Mouse (Mus musculus) activated CD4-positive, CD25-positive, alpha-beta regulatory T cell, adult 4 months (primary cell): ENCODE results near the gene Olfr1348. TPM values are rescaled to one million over a fixed set of nuclear protein-coding genes. Genes with fewer than 3 reads are reported as not detected.
"Not testable (repeated sequence)": the region's sequence is repeated elsewhere in the genome, so short reads cannot be mapped to it uniquely, and the experiment has no call there.

ENCODE experiments used
- ATAC-seq: one replicate; pipeline ENCODE4 v1.8.0; 2017
- polyA plus RNA-seq, 2 experiments: library from polyadenylated mRNA; unstranded; fragments of 100-300 nt; shearing (Covaris generic); gene quantifications; one replicate each; pipeline ENCODE4 v1.2.1; 2017

The Olfr1348 gene
- polyA plus RNA-seq = under 1 TPM in 1 of 2 experiments, not detected in 1; 0.95 TPM

- ATAC-seq = no peak
Observed at GRCm38 (mm10) chr7:6508648-6509047, at the start of gene Olfr1348. TSS of gene Olfr1348 (minus strand) at chr7:6508748.

- ATAC-seq = no peak
Observed at GRCm38 (mm10) chr7:6526141-6526540, 17.6 kb upstream of the Olfr1348 start.

- no peak for ATAC-seq
Observed at GRCm38 (mm10) chr7:6525001-6525400, 16.5 kb upstream of the Olfr1348 start.

GRCm38 (mm10) chr7:6522850-6523249, 14.3 kb upstream of the Olfr1348 start, which contains the start of gene Olfr1349:
TSS of gene Olfr1349 (minus strand) at chr7:6522950.
- no peak for ATAC-seq

- ATAC-seq = no peak
Observed at GRCm38 (mm10) chr7:6521666-6522065, 13.1 kb upstream of the Olfr1348 start.

GRCm38 (mm10) chr7:6499655-6500054, 8.9 kb downstream of the Olfr1348 start, which contains the start of gene Olfr1347:
TSS of gene Olfr1347 (minus strand) at chr7:6499755.
- ATAC-seq = no peak

- ATAC-seq = no peak
Observed at GRCm38 (mm10) chr7:6486841-6487240, 21.7 kb downstream of the Olfr1348 start, which contains the start of gene Olfr5. TSS of gene Olfr5 (minus strand) at chr7:6486941.

GRCm38 (mm10) chr7:6477633-6478032, 30.9 kb downstream of the Olfr1348 start:
- ATAC-seq = not testable (repeated sequence)

- no peak for ATAC-seq
Observed at GRCm38 (mm10) chr7:6466951-6467350, 41.6 kb downstream of the Olfr1348 start, which contains the start of gene Olfr1346. TSS of gene Olfr1346 (plus strand) at chr7:6467101.

GRCm38 (mm10) chr7:6456399-6456798, 52.1 kb downstream of the Olfr1348 start:
- no peak for ATAC-seq

- no peak for ATAC-seq
Observed at GRCm38 (mm10) chr7:6455868-6456267, 52.7 kb downstream of the Olfr1348 start, which contains the start of gene Olfr1336. TSS of gene Olfr1336 (plus strand) at chr7:6456168.

Other genes with a start within 250 kb of the Olfr1348 start
- 1 to 10 TPM; 4.1 to 4.6 TPM for gene Zfp667, start 222.2 kb downstream of the Olfr1348 start, polyA plus RNA-seq
- 1 to 10 TPM in 1 of 2 experiments, not detected in 1; 1.1 TPM for gene Zfp583, start 177.5 kb downstream of the Olfr1348 start, polyA plus RNA-seq
- under 1 TPM; 0.24 to 0.31 TPM for gene Gm3854, start 165.0 kb downstream of the Olfr1348 start, polyA plus RNA-seq
- gene Zfp78, start 145.5 kb downstream of the Olfr1348 start, polyA plus RNA-seq = 1 to 10 TPM; 1.8 to 2.4 TPM
- gene Zfp28, start 125.5 kb downstream of the Olfr1348 start, polyA plus RNA-seq = 1 to 10 TPM; 1.9 to 5.9 TPM
- not detected for gene Smim17, start 110.0 kb downstream of the Olfr1348 start, polyA plus RNA-seq
- gene Gm20715, start 98.5 kb downstream of the Olfr1348 start, polyA plus RNA-seq = not detected
- not detected for gene Olfr1344, start 70.1 kb downstream of the Olfr1348 start, polyA plus RNA-seq
- gene Olfr1336, start 52.6 kb downstream of the Olfr1348 start, polyA plus RNA-seq = under 1 TPM in 1 of 2 experiments, not detected in 1; 0.11 TPM
- gene Olfr1346, start 41.6 kb downstream of the Olfr1348 start, polyA plus RNA-seq = not detected
- not detected for gene Olfr5, start 21.8 kb downstream of the Olfr1348 start, polyA plus RNA-seq
- not detected for gene Olfr1347, start 9.0 kb downstream of the Olfr1348 start, polyA plus RNA-seq
- gene Olfr1349, start 14.2 kb upstream of the Olfr1348 start, polyA plus RNA-seq = not detected
- gene Olfr1350, start 56.1 kb upstream of the Olfr1348 start, polyA plus RNA-seq = not detected
- not detected for gene Zim1, start 187.7 kb upstream of the Olfr1348 start, polyA plus RNA-seq
- gene Peg3, start 221.7 kb upstream of the Olfr1348 start, polyA plus RNA-seq = not detected
- gene Usp29, start 221.8 kb upstream of the Olfr1348 start, polyA plus RNA-seq = not detected